Mouse (Mus musculus): ENCODE results near the gene Mfge8. TPM values are rescaled to one million over a fixed set of nuclear protein-coding genes. Genes with fewer than 3 reads are reported as not detected.

Mfge8 gene
- polyA plus RNA-seq (2017; shearing (Covaris generic)), result 7.1 TPM

GRCm38 (mm10) chr7:79148711-79149266 lies at the start of gene Mfge8:
Gene Mfge8, minus strand, starts transcription at chr7:79149060.

GRCm38 (mm10) chr7:79130843-79131444 lies 17.9 kb downstream of the Mfge8 start, which contains the start of gene Hapln3:
Gene Hapln3, minus strand, starts transcription at chr7:79131018.

Other genes starting within 250 kb of the Mfge8 start
- 38.1 TPM for gene Isg20, start 235.6 kb downstream of the Mfge8 start, polyA plus RNA-seq (2017; shearing (Covaris generic))
- gene Acan, start 95.6 kb downstream of the Mfge8 start, polyA plus RNA-seq (2017; shearing (Covaris generic)), result not detected
- gene Hapln3, start 18.0 kb downstream of the Mfge8 start, polyA plus RNA-seq (2017; shearing (Covaris generic)), result 0.44 TPM
- 20.9 TPM for gene Abhd2, start 124.1 kb upstream of the Mfge8 start, polyA plus RNA-seq (2017; shearing (Covaris generic))
- not detected for gene Rlbp1, start 238.0 kb upstream of the Mfge8 start, polyA plus RNA-seq (2017; shearing (Covaris generic))
- gene Fanci, start 242.9 kb upstream of the Mfge8 start, polyA plus RNA-seq (2017; shearing (Covaris generic)), result 1.2 TPM